Mouse (Mus musculus): ENCODE measurements around the gene Rarb.

DNA sequence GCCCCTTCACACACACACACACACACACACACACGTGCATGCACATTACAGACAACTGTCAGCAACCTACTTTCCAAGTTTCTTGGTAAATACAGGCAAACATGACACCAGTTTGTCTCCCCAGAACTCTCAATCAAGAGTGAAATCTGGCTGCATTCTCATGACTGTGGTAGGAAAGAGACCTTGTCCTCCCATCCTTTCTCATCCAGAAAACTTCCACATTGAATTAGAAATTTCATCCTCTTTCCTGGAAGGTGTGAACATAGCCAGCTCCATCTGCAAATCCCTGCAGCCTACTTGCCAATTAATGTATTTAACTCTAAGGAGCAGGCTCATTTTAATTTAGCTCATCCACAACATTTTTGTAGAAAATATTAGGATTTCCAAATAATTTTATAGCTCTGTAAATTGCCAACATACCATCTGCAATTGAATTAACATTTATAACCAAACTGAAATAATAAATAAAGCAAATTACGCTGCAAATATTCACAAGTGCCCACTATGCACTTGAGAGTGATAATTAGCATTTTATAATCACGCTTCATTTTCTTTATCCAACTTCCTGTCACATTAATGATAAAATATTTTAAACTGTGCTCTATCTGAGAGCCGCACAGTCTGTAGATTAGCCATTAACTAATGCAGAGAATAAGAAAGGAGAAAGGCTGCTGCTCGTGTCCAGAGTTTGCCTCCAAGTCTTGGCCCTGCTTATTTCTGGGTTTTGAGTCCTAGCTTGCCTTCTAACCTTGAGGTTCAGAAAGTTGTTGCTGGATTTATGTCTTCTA, 293.6 kb downstream of the Rarb start:
- no peak for TF ChIP-seq CTCF (IDR thresholded peaks at IDR 0.05; ENCODE audit: extremely low read depth, insufficient read depth, low read length)
- no peak for TF ChIP-seq POLR2A (IDR thresholded peaks at IDR 0.05; ENCODE audit: extremely low read depth, insufficient read depth, low read length)

Measured in cortical plate, adult 2 months (tissue).